19 mouse cellular contexts compared by ENCODE assay signal in genomic region chr4:64274291-64274960, GRCm38 (mm10).
DNase-seq lines count a peak whose midpoint lies in the region; ATAC-seq and TF ChIP-seq lines count a peak whose summit lies in the region.
"Had no signal": no experiment of that assay in that cellular context is flagged by ENCODE, and none has a peak within 500 bp of the region (broad histone marks: within the 10 kb centered on the region; RNA-seq: fewer than 3 reads in every experiment).

No protein-coding gene starts in this region.

- no peak overlapping the region for H3K27ac ChIP-seq in heart, embryonic 12.5 days (ENCODE audit: poor library complexity, severe bottlenecking)
- H3K27ac ChIP-seq in lung, embryonic 16.5 days (ENCODE audit: low read length), result no peak overlapping the region
- no peak overlapping the region; the same call in 1 of the 2 replicates for H3K27ac ChIP-seq in hindbrain, postnatal 0 days
- H3K27ac ChIP-seq in intestine, postnatal 0 days (ENCODE audit: low read depth, low read length), result no peak overlapping the region
- H3K27ac ChIP-seq: gastrocnemius, adult 2 months; heart, adult 2 months; layer of hippocampus, adult 2 months; limb, embryonic 15.5 days had no signal

- H3K4me2 ChIP-seq in heart, embryonic 12.5 days, result no peak overlapping the region
- H3K4me2 ChIP-seq in lung, embryonic 16.5 days (ENCODE audit: low read depth, low read length), result no peak overlapping the region
- H3K4me2 ChIP-seq in hindbrain, postnatal 0 days (ENCODE audit: low read depth, low read length), result no peak overlapping the region
- no peak overlapping the region for H3K4me2 ChIP-seq in intestine, postnatal 0 days (replicated peaks; ENCODE audit: low read depth)
- H3K4me2 ChIP-seq: limb, embryonic 15.5 days had no signal

- no peaks in the 10 kb centered on the region for H3K9me3 ChIP-seq in heart, embryonic 12.5 days (replicated peaks)
- H3K9me3 ChIP-seq in lung, embryonic 16.5 days (ENCODE audit: control insufficient read depth, low read length), result no peaks in the 10 kb centered on the region
- no peaks in the 10 kb centered on the region for H3K9me3 ChIP-seq in hindbrain, postnatal 0 days (ENCODE audit: low read length)
- no peaks in the 10 kb centered on the region for H3K9me3 ChIP-seq in intestine, postnatal 0 days (ENCODE audit: control insufficient read depth)
- H3K9me3 ChIP-seq: limb, embryonic 15.5 days had no signal

- no peaks in the 10 kb centered on the region for H3K36me3 ChIP-seq in heart, embryonic 12.5 days
- no peaks in the 10 kb centered on the region for H3K36me3 ChIP-seq in lung, embryonic 16.5 days (ENCODE audit: control insufficient read depth, insufficient read depth, low read length)
- H3K36me3 ChIP-seq in hindbrain, postnatal 0 days (ENCODE audit: insufficient read depth, low read length), result no peaks in the 10 kb centered on the region
- no peaks in the 10 kb centered on the region for H3K36me3 ChIP-seq in intestine, postnatal 0 days (ENCODE audit: control insufficient read depth, insufficient read depth)
- H3K36me3 ChIP-seq: limb, embryonic 15.5 days had no signal

- H3K27me3 ChIP-seq in heart, embryonic 12.5 days (replicated peaks), result no peaks in the 10 kb centered on the region
- no peaks in the 10 kb centered on the region for H3K27me3 ChIP-seq in lung, embryonic 16.5 days (ENCODE audit: control insufficient read depth, insufficient read depth, low read depth, low read length)
- H3K27me3 ChIP-seq in hindbrain, postnatal 0 days (ENCODE audit: insufficient read depth, low read length), result no peaks in the 10 kb centered on the region
- no peaks in the 10 kb centered on the region for H3K27me3 ChIP-seq in intestine, postnatal 0 days (replicated peaks; ENCODE audit: control insufficient read depth, insufficient read depth, low read length)
- H3K27me3 ChIP-seq: limb, embryonic 15.5 days had no signal

- H3K4me3 ChIP-seq in heart, embryonic 12.5 days, result no peak overlapping the region
- H3K4me3 ChIP-seq in lung, embryonic 16.5 days (ENCODE audit: low read length), result no peak overlapping the region
- no peak overlapping the region for H3K4me3 ChIP-seq in hindbrain, postnatal 0 days (ENCODE audit: low read length)
- H3K4me3 ChIP-seq in intestine, postnatal 0 days (ENCODE audit: low read depth, low read length), result no peak overlapping the region
- H3K4me3 ChIP-seq: erythroblast, embryonic 14.5 days; gastrocnemius, adult 2 months; heart, adult 2 months; layer of hippocampus, adult 2 months; limb, embryonic 15.5 days had no signal

- DNase-seq in heart, adult 11 months, result peak; percentile 46
- no peak for DNase-seq in lung, adult 18-20 months
- peak; percentile 10 for DNase-seq in cerebellum, adult 11-12 months
- DNase-seq in hindbrain, postnatal 0 days (ENCODE audit: low spot score), result peak; percentile 68
- DNase-seq: adrenal gland, postnatal 25 days; embryo, embryonic 11 days; gastrocnemius, adult 2 months; heart, adult 2 months; heart, postnatal 10 days; kidney, adult 9 months; right cerebral cortex, postnatal 25 days had no signal

- H3K4me1 ChIP-seq in heart, embryonic 12.5 days (replicated peaks), result peaks cover 2% of the 10 kb centered on the region; the same call in 1 of the 2 replicates
- H3K4me1 ChIP-seq in lung, embryonic 16.5 days (replicated peaks; ENCODE audit: control insufficient read depth, insufficient read depth, low read length), result no peaks in the 10 kb centered on the region; the same call in 1 of the 2 replicates
- no peaks in the 10 kb centered on the region for H3K4me1 ChIP-seq in hindbrain, postnatal 0 days (ENCODE audit: insufficient read depth, low read length)
- no peaks in the 10 kb centered on the region for H3K4me1 ChIP-seq in intestine, postnatal 0 days (replicated peaks; ENCODE audit: control insufficient read depth, insufficient read depth, low read length)

- 77% methylated on average over 3 of the region's 3 CpGs for WGBS in heart, embryonic 12.5 days
- 60% methylated on average over 3 of the region's 3 CpGs for WGBS in lung, embryonic 16.5 days
- 43% methylated on average over 3 of the region's 3 CpGs for WGBS in hindbrain, postnatal 0 days
- WGBS in intestine, postnatal 0 days, result 92% methylated on average over 3 of the region's 3 CpGs

- no peak for TF ChIP-seq CTCF in hindbrain, postnatal 0 days (IDR thresholded peaks at IDR 0.05; ENCODE audit: low read depth)
- no peak for TF ChIP-seq CTCF in intestine, postnatal 0 days (IDR thresholded peaks at IDR 0.05; ENCODE audit: low read depth)

- no peak overlapping the region for H3K9ac ChIP-seq in heart, embryonic 12.5 days
- H3K9ac ChIP-seq in lung, embryonic 16.5 days (ENCODE audit: low read length), result no peak overlapping the region
- H3K9ac ChIP-seq in hindbrain, postnatal 0 days (replicated peaks; ENCODE audit: low read length), result no peak overlapping the region
- no peak overlapping the region for H3K9ac ChIP-seq in intestine, postnatal 0 days (ENCODE audit: low read depth, low read length)
- H3K9ac ChIP-seq: limb, embryonic 15.5 days had no signal

- no peak for ATAC-seq in heart, embryonic 12.5 days (ENCODE audit: insufficient number of reproducible peaks, low FRiP score)
- ATAC-seq in lung, embryonic 16.5 days (ENCODE audit: low read depth), result peak; percentile 49
- ATAC-seq in hindbrain, postnatal 0 days, result peak; percentile 94
- no peak for ATAC-seq in frontal cortex, adult (ENCODE audit: low TSS enrichment)
- no peak for ATAC-seq in intestine, postnatal 0 days
- ATAC-seq: lung, postnatal 0 days had no signal

Comparison
In these comparisons a context has a peak if more than half of its experiments do, and no peak if none do; other contexts are left out.
1. DNase-seq: peak in heart, adult 11 months (single experiment), cerebellum, adult 11-12 months (single experiment) and hindbrain, postnatal 0 days (single experiment); none in lung, adult 18-20 months (0 of 2).
2. ATAC-seq: peak in lung, embryonic 16.5 days (single experiment) and hindbrain, postnatal 0 days (single experiment); none in heart, embryonic 12.5 days (single experiment), frontal cortex, adult (single experiment) and intestine, postnatal 0 days (single experiment).